Mouse (Mus musculus) large intestine, adult 2 months (tissue): ENCODE data around the gene Olfr926. TPM values are rescaled to one million over a fixed set of nuclear protein-coding genes. Genes with fewer than 3 reads are reported as not detected.
"Not testable (repeated sequence)": the region's sequence is repeated elsewhere in the genome, so short reads cannot be mapped to it uniquely, and the experiment has no call there.

Experiments
- DNase-seq: peaks from one replicate; pipeline ENCODE4 v3.0.0-alpha.2; 2012; ENCODE audit warnings: low read depth, low spot score
- WGBS: fragments of 180-500 bp; shearing (Covaris S2); methylation state at CpG from one replicate; pipeline ENCODE4 v1.1.7; 2018; 5-methylcytosine and 5-hydroxymethylcytosine counted together
- polyA plus RNA-seq: library from polyadenylated mRNA; depleted of rRNA; stranded (reverse); fragments of >200 nt; gene quantifications from 2 replicates; pipeline ENCODE4 v1.2.3, GENCODE M21; 2012; rRNA removed

Gene Olfr926
- polyA plus RNA-seq: not detected in 2 replicates

- no peak for DNase-seq
- 78% methylated on average over 2 of the region's 2 CpGs for WGBS
Measured at GRCm38 (mm10) chr9:38876826-38877225, at the start of gene Olfr926. Gene Olfr926 (plus strand): TSS chr9:38877126.

- 77% methylated on average over 2 of the region's 2 CpGs for WGBS
- DNase-seq: no peak
Measured at GRCm38 (mm10) chr9:38833027-38833426, 43.9 kb upstream of the Olfr926 start.

GRCm38 (mm10) chr9:38844149-38844548 lies 32.8 kb upstream of the Olfr926 start, which contains the start of gene Olfr924:
Gene Olfr924 (plus strand): TSS chr9:38844449.
- no peak for DNase-seq
- 94% methylated on average over 1 of the region's 1 CpGs for WGBS

GRCm38 (mm10) chr9:38854760-38855159 lies 22.2 kb upstream of the Olfr926 start, which contains the start of gene Olfr26:
Gene Olfr26 (plus strand): TSS chr9:38855060.
- DNase-seq: no peak

GRCm38 (mm10) chr9:38874880-38875279 lies 2.0 kb upstream of the Olfr926 start:
- 48% methylated on average over 2 of the region's 2 CpGs for WGBS
- not testable (repeated sequence) for DNase-seq

Other genes starting within 250 kb of the Olfr926 start
- gene Olfr916, start 217.3 kb upstream of the Olfr926 start, polyA plus RNA-seq: not detected in 2 replicates
- gene Olfr917, start 211.3 kb upstream of the Olfr926 start, polyA plus RNA-seq: not detected in 2 replicates
- not detected in 2 replicates for gene Olfr918, start 202.5 kb upstream of the Olfr926 start, polyA plus RNA-seq
- gene Olfr919, start 173.5 kb upstream of the Olfr926 start, polyA plus RNA-seq: not detected in 2 replicates
- 15.4 and 18.1 TPM in 2 replicates for gene Vwa5a, start 158.9 kb upstream of the Olfr926 start, polyA plus RNA-seq
- 0.06 and 0.15 TPM in 2 replicates for gene Olfr920, start 124.8 kb upstream of the Olfr926 start, polyA plus RNA-seq
- gene Olfr921, start 104.1 kb upstream of the Olfr926 start, polyA plus RNA-seq: not detected in 2 replicates
- gene Olfr922, start 62.5 kb upstream of the Olfr926 start, polyA plus RNA-seq: not detected in 2 replicates
- gene Olfr923, start 50.6 kb upstream of the Olfr926 start, polyA plus RNA-seq: not detected in 2 replicates
- gene Olfr924, start 32.7 kb upstream of the Olfr926 start, polyA plus RNA-seq: not detected in 2 replicates
- not detected in 2 replicates for gene Olfr26, start 22.1 kb upstream of the Olfr926 start, polyA plus RNA-seq
- gene Olfr930, start 52.7 kb downstream of the Olfr926 start, polyA plus RNA-seq: not detected in 2 replicates
- not detected in 2 replicates for gene Olfr933, start 95.2 kb downstream of the Olfr926 start, polyA plus RNA-seq
- not detected in 2 replicates for gene Olfr934, start 111.2 kb downstream of the Olfr926 start, polyA plus RNA-seq
- gene Olfr935, start 122.6 kb downstream of the Olfr926 start, polyA plus RNA-seq: not detected in 2 replicates
- not detected in 2 replicates for gene Olfr146, start 146.3 kb downstream of the Olfr926 start, polyA plus RNA-seq
- not detected in 2 replicates for gene Olfr937, start 187.8 kb downstream of the Olfr926 start, polyA plus RNA-seq
- not detected in 2 replicates for gene Olfr938, start 201.8 kb downstream of the Olfr926 start, polyA plus RNA-seq